Mouse (Mus musculus) induced T-regulatory cell, adult 2 months (primary cell): ENCODE results near the gene Gm10563.
A peak's percentile ranks its signal among the peaks of the same experiment; 100 is the strongest.
"Not testable (repeated sequence)": the region's sequence is repeated elsewhere in the genome, so short reads cannot be mapped to it uniquely, and the experiment has no call there.

ENCODE experiments used
- DNase-seq: peaks from one replicate; pipeline ENCODE4 v3.0.0-alpha.2; 2012; ENCODE audit warnings: low read depth

The Gm10563 gene

GRCm38 (mm10) chr4:155645308-155645707 lies at the start of gene Gm10563:
Gene Gm10563, minus strand, starts transcription at chr4:155645408.
- not testable (repeated sequence) for DNase-seq

- peak; percentile 89 for DNase-seq
These were observed 49.5 kb upstream of the Gm10563 start for GRCm38 (mm10) chr4:155694482-155695401.

- no peak for DNase-seq
These were observed 48.9 kb upstream of the Gm10563 start, which contains the start of gene Fndc10 for GRCm38 (mm10) chr4:155694111-155694481. Gene Fndc10, plus strand, starts transcription at chr4:155694342.

GRCm38 (mm10) chr4:155692421-155692820 lies 47.2 kb upstream of the Gm10563 start:
- peak; percentile 45 for DNase-seq

DNA sequence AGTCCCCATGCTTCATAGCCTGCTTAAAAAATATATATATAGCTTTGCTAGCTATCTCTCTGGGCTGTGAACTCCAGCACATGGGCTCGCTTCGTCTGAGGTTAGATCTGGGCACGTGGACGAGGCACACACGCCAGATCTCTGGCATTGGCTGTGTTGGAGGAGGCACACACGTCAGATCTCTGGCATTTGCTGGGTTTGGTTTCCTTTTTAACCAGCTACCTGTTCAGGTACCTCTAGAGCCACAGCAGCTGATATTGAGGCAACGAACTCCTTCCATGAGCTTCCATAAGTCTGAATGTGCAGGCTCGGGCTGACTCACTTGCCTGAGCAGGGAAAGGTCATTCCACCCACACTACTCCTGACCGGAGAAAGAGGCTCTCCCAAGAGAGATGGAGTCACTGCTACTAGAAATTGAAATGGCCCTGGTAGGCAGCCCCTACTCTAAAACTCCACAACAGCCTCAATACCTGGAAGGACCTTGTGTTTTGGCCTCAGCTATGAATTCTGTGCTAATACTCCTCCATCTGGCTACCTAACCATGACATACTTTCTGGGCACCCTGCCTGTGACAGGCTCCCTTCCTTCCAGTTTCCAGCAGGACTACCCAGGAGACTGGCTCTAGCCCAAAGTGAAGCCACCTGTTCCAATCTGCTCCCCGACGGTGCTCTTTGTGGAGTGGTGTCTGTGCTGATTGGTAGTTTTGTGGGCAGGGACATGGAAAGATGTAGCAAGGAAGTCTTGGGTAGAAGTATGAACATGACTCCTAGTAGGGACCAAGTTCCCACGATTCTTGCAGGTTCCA lies 45.6 kb upstream of the Gm10563 start:
- DNase-seq = no peak

- DNase-seq = peak; percentile 41
These were observed 42.6 kb upstream of the Gm10563 start for GRCm38 (mm10) chr4:155687764-155688163.

GRCm38 (mm10) chr4:155683670-155684277 lies 38.6 kb upstream of the Gm10563 start:
- DNase-seq = peak; percentile 64

- peak; percentile 64 for DNase-seq
These were observed 30.8 kb upstream of the Gm10563 start for GRCm38 (mm10) chr4:155675991-155676390.

- no peak for DNase-seq
These were observed 26.9 kb upstream of the Gm10563 start for GRCm38 (mm10) chr4:155672082-155672481.

DNA sequence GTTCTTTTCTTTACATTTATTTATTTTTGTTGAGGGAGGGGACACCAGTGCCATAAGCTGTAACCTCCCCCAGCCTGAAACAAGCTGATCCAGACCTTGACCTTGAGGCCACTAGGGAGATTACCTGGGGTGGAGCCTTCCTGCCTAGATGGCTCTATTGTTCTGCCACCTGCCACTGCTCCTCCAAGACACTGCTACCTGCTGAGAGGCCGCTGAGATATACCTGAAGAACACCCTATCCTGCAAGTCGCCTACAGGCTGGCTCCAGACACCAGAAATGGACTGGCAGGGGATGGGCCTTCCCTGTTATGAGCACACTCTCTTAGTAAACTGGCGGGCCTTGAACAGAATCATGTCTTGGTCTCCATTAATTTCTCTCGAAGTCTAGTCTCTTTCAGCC lies 25.0 kb upstream of the Gm10563 start:
- DNase-seq = not testable (repeated sequence)

DNA sequence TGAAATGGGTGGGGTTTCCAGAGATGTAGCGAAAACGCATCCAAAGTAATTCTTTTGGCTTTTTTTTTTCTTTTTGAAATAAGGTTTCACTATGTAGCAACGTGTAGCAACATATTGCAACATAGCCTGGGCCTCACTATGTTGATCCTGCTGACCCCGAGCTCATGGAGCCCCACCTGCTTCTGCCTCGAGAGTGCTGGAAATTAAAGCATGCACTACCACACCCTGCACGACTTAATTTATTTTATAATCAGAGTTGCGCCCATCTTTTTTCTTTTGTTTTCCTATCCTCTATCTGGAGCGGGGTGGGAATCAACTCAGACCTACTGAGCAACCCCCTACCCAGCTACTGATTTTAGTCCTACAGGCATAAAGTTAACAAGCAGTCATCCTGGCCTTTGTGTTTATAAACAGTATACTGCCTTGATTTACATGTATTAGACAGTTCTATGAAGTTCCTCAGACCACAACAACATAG lies 24.4 kb upstream of the Gm10563 start:
- DNase-seq = no peak

GRCm38 (mm10) chr4:155668689-155669597 lies 23.7 kb upstream of the Gm10563 start, which contains the start of gene Mib2:
Gene Mib2, minus strand, starts transcription at chr4:155669198.
- peak; percentile 99 for DNase-seq

DNA sequence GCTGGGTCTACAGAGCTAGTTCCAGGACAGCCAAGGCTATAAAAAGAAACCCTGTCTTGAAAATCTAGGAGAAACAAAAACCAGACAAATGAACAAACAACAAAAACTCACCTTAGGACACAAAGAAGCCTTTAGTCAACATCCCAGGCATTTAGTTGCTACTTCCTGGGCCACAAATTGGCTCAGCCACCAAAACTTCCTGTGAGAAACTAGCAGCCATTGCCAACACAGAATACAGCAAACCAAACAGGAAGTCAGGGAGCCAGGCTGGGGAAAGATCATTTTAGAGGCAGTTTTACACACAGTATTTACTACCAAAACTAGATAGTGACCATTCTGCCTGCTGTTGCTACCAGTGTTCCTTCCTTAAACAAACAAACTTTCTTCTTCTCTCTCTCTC lies 21.7 kb upstream of the Gm10563 start:
- DNase-seq = peak; percentile 54

- DNase-seq = no peak
These were observed 15.4 kb upstream of the Gm10563 start for GRCm38 (mm10) chr4:155660641-155661040.

DNA sequence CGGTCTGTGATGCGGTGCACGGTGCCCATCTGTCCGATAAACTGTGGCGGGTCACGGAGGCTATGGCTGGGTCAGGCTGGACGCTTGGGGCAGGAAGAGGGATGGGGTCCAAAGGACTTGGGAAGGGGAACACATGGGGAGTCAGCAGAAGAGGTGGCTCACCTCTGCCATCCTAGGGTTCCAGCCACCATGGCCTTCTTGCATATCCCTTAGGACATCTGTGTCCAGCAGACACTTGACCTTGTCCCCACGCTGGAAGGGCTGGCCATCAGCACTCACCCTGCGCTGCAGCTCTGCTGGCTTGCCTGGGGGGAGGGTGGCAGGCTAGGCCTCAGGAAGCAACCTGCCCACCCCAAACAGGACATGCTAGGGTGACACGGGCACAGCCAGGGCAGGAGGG lies 13.8 kb upstream of the Gm10563 start:
- no peak for DNase-seq

GRCm38 (mm10) chr4:155656214-155656751 lies 11.1 kb upstream of the Gm10563 start:
- DNase-seq = no peak

DNA sequence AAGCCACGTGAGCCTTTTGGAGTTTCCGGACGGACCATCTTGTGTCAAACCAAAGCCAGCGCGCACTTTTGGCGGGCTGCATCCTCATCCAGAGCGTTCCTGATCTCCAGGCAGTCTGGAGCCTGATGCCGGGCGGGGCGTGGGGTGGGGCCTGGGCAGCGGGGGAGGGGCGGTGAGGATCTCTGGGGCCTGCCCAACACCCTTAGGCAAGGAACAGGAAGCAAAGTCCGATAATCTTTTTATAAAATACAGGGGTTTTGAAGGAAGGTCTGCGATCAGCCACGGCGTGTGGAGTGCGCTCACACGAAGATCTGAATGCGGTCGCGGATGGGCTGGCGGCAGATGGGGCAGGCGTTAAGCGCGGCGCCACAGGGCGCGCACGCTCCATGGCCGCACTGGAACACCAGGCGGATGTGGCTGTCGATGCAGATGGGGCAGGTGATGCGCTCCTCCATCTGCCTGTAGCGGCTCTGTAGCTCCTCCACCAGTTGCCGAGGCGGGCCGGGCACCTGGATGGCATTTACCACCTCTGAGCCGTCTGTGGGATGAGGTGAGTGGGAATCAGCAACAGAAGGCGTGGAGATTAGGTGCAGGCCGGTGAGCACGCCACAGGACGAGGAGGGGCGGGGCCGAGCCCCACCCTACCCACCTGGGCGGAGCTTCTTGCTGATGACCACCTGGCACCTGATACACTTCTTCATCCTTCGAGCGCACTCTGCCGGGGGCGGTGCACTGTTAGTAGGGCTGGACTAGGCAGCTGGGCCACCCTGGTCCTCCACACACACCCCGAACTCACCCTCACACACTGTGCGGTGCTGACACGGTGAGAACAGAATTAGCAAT lies 9.5 kb upstream of the Gm10563 start:
- peak; percentile 83 for DNase-seq

DNA sequence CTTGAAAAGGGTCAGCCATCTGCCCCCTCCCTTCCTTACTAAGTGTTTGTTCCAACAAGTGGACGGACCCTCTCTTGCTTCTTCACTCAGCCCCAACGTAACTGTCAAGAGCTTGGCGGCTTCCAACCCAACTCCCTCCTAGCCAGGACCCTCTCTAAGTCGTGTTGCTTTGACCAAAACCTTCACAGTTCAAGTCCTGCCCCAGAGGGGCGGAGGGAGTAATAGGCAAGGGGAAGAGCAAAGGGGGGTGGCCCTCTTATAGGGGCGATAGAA lies 8.9 kb upstream of the Gm10563 start:
- DNase-seq = no peak

GRCm38 (mm10) chr4:155653451-155654182 lies 8.4 kb upstream of the Gm10563 start:
- DNase-seq = peak; percentile 49
